Mouse (Mus musculus) adipocyte (in vitro differentiated cells): ENCODE measurements around the gene Rpl39l.
"Not testable (repeated sequence)": the region's sequence is repeated elsewhere in the genome, so short reads cannot be mapped to it uniquely, and the experiment has no call there.

Experiments
- DNase-seq: peaks from one replicate; pipeline ENCODE4 v3.0.0-alpha.2; 2016; ENCODE audit warnings: low spot score

The Rpl39l gene

DNA sequence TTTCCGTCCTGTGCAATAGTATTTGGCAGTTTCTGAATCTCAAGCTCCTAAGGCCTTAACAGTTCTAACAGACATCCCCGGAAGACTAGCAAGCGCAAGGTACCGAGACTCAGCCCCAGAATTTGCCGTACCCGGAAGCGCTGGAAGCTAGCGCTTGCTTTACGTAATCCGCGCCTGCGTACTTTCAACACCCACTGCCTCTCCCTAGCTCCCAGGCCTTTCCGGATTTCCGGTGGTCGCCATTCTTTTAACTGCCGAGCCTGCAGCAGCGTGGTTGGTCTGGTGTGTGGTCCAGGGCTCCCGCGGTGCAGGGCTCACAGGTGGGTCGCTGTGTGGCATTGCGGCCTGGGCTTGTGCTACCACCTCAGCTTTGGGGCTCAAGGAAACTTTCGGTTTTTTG, at the start of gene Rpl39l:
TSS of gene Rpl39l (plus strand) at position 222 of the 400 bp plus-strand sequence.
- DNase-seq: no peak

- DNase-seq: no peak
These were observed 42.4 kb upstream of the Rpl39l start for GRCm38 (mm10) chr16:10127586-10127985.

DNA sequence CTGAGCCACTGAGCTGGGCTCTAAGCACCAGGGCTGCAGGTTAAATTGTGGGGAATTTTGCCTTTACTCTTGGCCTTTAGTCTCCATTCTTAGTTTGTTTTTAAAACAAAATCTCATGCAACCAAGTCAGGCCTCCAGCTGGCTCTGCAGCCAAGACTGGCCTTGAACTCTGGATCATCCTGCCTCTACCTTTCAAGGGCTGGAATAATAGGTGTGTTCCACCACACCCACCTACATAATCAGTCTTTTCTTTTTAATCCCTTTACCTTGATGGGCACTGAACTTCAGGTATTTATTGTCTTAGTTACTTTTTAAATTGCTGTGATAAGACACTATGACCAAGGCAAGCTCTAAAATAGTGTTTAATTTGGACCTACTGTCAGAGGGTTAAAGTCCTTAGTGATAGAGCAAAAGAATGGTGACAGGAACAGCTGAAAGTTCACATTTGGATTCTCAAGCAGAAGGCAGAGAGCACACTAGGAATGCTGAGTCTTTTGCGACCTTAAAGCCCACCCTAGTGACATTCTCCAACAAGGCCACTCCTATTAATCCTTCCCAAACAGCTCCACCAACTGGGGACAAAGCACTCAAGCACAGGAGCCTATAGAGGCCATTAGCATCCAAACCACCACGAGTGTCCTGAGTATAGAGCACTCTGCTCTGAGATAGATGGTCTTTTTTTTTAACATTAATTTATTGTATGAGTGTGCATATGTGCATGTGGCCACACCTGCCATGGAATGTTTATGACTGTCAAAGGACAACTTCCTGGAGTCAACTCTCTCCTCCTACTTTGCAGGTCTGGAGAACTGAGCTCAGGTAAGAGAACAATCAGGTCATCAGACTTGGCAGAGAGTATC, 40.7 kb upstream of the Rpl39l start:
- DNase-seq: no peak

DNA sequence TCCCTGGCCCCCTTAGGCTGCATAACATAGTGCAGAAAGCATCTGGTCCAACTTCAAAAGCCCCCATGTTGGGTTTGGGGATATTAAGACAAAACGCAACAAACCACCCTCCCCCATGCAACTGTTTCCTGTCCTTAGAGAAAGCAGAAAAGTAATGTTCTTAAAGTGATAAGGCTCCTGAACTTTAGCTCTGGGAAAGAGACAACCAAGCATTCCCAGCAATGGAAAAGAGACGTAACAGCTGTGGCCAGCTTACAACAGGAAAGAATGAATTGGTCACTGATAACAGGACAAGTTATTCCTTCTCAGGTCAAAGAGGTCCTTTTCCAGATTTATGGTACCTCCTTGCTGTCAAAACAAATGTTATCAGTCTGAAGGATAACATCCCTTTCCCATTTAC, 26.9 kb upstream of the Rpl39l start:
- no peak for DNase-seq

DNA sequence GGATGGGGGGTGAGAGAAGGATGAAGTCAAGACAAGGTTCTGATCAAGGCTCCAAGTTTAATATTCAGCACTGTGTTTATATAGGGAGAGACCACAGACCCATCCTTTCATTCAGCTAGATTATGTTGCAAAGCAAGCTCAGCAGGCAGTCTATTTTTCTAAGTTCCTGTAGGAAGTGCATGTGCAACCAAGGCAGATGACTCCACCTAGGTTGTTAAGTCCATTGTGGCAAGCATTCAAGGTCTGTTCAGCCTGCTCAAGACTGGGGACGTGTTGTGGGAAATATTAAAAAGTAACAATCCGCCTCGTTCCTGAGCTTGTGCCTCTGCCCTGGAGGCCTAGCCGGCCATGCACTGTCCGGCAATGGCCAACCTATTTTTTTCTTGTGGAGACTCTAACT, 22.6 kb upstream of the Rpl39l start:
- DNase-seq: no peak

- DNase-seq: no peak
These were observed 712 bp upstream of the Rpl39l start for GRCm38 (mm10) chr16:10169123-10169905.

DNA sequence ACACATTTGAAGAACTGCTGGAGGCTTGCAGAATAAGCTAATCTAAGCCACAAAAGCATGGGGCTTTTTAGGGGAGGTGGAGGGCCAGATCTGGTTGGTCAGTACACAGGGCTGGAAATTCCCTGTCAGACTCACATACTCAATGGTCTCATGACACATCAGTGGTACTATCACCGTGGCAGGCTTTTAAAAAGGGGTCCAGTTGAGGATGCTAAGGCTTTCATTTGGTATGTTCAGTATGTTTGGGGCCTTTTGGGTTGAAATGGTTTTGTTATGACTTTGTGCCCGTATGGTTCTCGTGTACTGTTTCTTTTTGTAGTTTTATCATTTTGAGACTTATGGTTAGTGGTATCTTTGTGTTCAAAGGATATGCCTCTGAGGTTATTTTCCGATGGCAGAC, 1.2 kb downstream of the Rpl39l start:
- DNase-seq: no peak

DNA sequence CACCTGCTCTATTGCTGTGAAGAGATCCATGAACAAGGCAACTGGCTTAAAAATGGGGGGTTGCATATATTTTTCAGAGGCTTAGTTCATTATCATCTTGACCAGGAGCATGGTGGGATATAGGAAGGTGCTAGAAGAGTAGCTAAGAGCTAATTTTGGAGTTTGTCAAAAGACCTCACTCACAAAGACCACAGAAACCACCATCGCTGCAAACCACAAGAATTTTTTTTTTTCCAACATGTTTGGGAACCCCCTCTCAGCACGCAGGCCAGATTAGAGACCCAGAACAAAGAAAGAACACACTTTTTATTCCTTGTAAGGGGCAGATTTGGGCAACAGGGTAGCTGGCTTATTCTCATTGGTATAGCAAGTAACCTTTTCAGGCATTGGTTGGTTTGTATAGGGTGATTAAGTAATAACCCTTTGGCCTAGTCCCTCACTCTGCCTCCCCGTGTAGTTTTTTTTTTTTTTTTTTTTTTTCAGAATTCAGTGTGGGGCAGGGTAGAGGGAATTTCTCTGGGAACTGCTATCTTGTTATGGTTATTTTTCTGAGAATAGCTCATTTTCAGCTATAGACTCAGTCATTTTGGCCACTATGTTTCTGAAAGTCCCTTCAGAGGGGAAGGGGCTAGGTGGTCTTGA, 2.3 kb downstream of the Rpl39l start:
- DNase-seq: no peak

GRCm38 (mm10) chr16:10187461-10187860, 17.4 kb downstream of the Rpl39l start:
- DNase-seq: not testable (repeated sequence)

DNA sequence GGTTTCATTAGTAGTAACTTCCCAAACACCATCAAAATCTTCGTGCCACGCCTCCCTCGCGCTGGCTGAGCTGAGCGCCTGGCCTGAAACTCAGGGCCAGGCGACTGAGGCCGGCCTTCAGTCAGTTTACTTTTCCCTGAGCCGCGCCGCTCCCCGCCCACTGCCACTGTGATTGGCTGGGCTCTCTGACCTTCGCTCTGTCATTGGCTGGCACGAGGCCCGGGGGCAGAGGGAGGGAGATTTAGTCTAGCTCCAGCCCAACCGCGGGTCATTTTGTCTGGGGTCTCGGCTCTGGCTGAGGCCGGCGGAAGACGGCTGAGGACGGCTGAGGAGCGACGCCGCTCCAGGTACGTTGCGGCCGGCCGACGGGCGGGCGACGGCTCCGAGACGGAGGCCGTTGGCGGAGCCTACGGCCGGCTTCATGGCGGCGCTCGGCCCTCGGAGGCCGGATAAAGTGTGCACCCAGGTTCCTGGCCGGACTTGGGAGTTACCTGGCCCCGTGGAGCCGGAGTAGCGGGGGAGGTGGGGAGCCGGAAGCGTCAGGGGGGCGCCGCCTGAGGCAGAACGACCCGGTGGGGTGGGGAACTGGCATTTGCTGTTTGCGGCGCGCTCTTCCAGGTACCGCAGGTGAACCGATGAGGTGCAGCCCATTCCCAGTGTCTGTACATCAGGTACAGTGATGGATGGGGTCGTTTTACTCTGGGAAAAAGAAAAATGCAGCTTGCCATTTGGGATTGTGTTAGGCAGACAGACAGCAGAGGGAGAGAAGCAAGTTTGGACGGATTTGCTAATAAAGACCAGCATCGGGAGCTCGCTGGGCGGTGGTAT, 22.9 kb downstream of the Rpl39l start, which contains the start of gene Atf7ip2:
TSS of gene Atf7ip2 (plus strand) at position 34 of the 828 bp plus-strand sequence.
- DNase-seq: no peak

DNA sequence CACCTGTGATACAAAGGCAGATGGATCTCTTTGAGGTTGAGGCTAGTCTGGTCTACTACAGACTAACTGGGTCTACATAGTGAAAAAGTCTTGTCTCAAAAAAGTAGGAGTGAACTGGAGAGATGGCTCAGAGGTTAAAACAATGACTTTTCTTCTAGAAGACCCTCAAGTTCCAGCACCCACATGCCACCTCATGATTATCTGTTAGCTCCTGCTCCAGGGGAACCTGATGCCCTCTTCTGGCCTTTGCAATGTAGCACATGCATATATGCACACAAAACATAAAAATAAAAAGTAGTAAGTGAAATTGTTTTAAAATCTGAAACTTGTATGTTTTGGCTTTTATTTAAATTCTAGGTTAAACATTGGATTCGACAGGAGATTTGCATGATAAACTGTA, 38.8 kb downstream of the Rpl39l start:
- DNase-seq: no peak

GRCm38 (mm10) chr16:10216366-10216765, 46.3 kb downstream of the Rpl39l start:
- DNase-seq: not testable (repeated sequence)

GRCm38 (mm10) chr16:10217020-10217419, 47.0 kb downstream of the Rpl39l start:
- not testable (repeated sequence) for DNase-seq
